Mouse (Mus musculus) v-Abl transformed pro-B cells (cell line): ENCODE measurements around the gene Ryr1.

Source experiments
- in situ Hi-C, 2 experiments: fragments of 400-800 bp; cut with MboI; formaldehyde crosslinking; loops; one replicate each; pipeline ENCODE4 v1.15.1; 2025; ENCODE audit not compliant: unreplicated experiment in 2 of 2

Gene Ryr1

DNA sequence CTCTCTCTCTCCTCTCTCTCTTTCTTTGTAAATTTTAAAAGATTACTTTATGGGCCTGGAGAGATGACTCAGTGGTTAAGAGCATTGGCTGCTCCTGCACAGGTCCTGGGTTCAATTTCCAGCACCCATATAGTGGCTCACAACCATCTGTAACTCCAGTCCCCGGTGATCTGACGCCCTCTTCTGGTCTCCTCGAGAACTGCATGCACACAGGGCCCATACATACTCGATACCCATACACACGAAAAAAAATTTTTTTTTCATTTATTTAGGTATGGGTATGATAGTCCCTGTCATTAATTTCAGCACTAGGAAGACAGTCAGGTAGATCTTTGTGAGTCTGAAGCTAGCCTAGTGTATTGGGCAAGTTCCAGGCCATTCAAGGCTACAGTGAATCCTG lies 83.8 kb downstream of the Ryr1 start:
- in situ Hi-C loops, result loop anchor here in 1 of 2 experiments (5.0 kb wide), 1 partner anchor 254 kb away; the partner anchor contains the start of gene Rinl

DNA sequence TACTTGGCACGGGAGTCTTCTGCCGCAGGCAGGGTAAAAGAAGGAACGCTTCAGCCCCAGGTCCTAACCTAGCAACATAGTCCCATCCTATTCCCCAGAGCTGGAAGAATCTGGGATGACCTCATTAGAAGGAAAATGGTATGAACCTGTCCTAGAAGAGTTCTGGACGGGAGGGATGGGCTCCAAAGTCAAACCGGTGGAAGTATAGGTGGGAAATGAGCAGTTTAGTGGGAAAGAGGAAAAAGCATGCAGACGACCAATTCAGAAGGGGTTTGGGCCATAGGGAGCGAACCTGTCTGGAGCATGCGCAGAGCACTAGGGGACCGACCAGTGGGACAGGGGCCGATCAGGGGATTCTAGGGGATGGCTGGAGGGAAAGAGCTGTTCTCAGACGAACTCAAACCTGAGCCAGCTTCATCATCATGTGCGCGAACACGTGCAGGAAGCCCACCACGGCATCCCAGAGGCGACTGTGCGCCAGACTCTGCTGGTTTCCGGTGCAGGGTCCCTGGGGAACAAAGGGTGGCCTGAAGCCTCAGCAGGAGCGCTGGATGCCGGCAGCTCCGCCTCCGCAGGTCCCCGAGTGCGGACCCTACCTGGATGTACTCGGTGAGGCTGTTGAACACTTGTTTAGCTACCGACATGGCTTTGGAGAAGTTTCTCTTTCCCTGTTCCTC lies 84.9 kb downstream of the Ryr1 start:
- in situ Hi-C loops, result loop anchor here (5.0 to 10.0 kb wide), 4 partner anchors 68 to 255 kb away; partner anchors contain the start of gene Rinl (in 2 of the 2)

DNA sequence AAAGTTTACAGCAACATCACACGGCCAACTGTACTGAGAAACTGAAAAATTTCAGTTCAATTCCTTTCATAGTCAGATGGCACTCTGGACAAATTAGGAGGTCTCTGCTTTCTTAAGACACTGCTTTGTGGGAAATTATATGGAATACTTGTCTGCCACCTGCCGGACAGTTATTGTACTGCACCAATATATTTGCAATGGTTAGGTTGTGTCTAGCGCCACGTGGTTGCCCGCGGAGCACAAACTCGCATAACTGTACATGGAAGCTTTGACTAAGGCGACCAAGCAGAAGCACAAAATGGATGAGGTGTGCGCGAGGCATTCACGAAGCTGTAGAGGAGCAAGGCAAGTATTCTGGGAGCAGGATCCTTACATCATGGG lies 85.4 kb downstream of the Ryr1 start:
- in situ Hi-C loops, result loop anchor here (5.0 to 10.0 kb wide), 3 partner anchors 67 to 255 kb away; partner anchors contain the start of gene Rinl (in 1 of the 2)

DNA sequence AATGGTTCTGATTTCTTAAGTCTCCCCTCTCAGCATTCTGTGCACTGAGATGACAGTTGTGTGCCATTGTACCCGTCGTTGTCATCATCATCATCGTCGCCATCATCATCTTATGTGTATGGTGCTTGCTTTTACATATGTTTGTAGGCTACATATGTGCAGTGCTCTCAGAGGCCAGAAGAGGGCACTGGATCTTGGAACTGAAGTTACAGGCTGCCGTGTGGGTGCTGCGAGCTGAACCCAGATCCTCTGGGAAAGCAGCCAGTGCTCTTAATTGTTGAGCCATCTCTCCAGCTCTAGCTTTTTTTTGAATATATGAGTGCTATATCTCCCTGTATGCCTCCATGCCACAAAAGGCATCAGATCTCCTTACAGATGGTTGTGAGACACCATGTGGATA lies 87.7 kb downstream of the Ryr1 start:
- in situ Hi-C loops, result loop anchor here (5.0 to 10.0 kb wide), 3 partner anchors 65 to 252 kb away; partner anchors contain the start of gene Rinl (in 1 of the 2)

DNA sequence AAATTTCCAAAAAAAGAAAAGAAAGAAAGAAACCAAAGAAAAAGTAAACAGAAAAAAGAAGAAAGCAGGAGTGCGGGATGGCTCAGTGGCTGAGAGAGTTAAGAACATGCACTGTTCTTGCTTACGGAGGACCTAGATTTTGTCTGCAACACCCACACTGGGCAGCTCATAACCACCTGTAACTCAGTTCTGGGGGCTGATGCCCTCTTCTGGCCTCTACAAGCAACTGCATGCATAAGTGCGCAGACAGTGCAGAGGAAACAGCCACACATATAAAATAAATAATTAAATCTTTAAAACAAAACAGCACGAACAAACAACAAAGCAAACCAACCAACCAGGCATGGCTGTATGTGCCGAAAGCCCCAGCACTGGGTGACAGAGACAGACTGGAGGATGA lies 92.3 kb downstream of the Ryr1 start:
- in situ Hi-C loops, result loop anchor here in 1 of 2 experiments (10.0 kb wide), 1 partner anchor 248 kb away; the partner anchor contains the start of gene Rinl

DNA sequence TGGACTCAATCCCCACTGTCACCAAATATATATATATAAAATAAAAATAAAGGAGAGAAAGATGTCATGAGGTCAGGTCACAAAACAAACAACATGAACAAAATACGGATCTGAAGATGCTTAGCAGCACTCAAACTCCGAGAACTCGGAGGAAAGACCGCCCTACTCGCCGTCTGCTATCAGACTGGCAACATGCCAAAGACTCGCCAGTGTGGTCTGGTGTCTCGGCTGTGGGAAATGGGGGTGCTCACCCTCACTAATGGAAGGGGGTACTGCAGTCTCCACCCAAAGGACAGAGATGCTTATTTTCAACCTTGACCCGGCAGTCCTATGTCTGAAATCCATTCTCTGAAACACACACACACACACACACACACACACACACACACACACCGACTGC lies 93.3 kb downstream of the Ryr1 start:
- in situ Hi-C loops, result loop anchor here in 1 of 2 experiments (10.0 kb wide), 1 partner anchor 247 kb away; the partner anchor contains the start of gene Rinl

DNA sequence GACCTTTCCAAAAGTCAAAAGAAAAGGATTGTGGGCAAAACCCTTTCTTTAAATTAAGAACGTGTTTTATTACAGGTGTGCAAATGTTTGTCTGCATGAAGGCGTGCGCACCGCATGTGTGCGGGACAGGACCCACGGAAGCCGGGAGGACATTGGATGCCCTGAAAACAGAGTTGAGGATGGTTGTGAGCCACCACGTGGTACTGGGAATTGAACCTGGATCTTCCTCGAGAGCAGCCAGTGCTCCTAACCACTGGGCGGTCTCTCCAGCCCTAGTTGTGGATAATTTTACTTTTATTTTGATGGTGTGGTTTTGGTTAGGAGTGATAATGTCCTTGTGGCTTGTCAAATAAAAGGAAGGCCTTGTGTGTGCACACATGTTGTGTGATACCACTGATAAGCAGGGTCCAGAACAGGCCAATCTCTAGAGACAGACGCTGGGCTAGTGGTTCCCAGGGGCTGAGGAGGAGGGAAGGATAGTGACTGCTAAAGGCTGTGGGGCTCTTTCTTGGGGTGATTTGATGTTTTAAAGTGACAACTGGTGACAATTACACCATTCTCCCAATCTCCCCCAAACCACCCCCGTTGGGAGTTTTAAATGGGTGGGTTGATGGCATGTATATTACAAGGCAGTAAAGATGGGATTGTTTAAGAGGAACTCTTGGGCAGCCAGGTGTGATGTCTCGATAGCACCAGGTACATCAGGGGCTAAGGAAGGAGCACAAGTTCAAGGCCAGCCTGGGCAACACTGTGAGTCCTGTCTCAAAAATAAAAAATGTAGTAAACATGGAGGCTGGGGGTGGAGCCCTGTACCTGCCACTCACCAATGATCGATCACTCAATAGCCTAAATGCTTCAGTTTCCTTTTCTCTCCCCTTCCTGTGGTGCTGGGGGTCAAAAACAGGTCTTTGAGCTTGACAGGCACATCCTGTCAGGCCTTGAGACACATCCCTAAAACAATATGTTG lies 95.0 kb downstream of the Ryr1 start:
- in situ Hi-C loops, result loop anchor here in 1 of 2 experiments (10.0 kb wide), 1 partner anchor 245 kb away; the partner anchor contains the start of gene Rinl

DNA sequence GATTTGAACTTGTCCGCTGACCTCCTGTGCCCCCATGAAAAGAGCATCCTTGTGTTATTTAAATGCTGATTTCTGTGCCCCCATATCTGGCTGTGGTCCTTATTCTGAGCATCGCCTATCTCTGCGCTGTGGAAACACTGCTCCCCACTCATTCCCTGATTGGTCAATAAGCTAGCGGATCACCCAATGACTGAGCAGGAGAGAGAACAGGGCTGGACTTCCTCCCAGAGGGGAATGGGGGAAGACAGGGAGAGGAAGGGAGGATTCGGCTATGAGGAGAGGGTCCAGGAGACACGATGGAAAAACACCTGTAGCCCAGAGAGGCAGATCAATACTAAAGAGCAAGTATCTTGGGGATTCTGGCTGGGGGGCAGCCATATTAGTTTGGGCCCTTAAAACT lies 96.2 kb downstream of the Ryr1 start:
- in situ Hi-C loops, result no loop called here

DNA sequence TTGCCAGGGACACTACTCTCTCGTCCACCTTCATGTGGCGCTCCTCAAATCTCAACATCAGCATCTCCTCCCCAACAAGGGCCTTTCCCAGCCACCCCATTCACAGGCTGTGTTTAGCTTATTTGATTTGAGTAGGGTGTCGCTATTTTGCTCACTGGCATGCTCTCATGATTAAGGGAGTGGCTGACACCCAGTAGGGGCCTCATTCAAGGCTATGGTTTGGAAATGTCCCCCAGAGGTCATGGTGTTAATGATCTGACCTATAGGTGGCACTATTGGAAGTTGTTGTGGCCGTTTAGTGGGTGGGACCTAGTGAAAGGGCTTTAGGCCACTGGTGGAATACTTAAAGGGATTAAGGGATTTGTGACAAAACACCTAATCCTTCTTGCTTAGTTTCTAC lies 98.2 kb downstream of the Ryr1 start:
- in situ Hi-C loops, result no loop called here

DNA sequence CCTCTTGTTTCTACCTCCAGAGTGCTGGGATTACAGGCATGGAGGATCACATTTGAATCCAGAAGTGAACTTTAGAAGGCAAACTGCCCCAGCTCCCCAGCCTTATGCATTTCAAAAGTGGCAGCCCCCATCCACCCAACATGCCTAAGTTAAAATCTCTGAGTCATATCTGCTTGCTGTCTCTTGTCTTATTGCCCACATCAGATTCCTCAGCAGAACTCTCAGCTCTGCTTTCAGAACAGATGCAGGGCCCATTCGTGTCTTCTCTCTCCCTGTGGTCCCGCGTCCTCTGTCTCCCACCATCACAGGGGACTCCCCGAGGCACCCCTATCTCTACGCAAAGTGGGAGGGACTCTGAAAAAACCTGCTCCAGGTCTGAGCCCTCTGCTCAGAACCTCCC lies 98.8 kb downstream of the Ryr1 start:
- in situ Hi-C loops, result no loop called here

DNA sequence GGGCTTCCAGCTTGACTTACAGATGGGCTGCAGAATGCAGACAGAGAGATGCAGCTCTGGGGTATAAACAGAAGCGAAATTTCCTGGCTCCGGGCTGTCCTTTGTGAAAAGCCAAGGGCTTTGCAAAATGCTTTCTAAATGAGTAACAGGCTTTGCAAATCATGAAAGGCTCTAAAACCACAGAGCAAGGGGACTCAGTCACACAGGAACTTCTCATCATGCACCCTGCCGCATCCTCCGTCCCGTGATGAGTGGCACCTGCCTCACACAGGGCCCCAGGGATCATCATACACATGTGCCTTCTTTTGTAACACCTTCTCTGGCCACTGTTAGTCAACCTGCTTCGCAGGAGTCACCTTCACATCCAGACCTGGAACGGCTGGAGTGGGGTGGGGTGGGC lies 99.4 kb downstream of the Ryr1 start:
- in situ Hi-C loops, result no loop called here

DNA sequence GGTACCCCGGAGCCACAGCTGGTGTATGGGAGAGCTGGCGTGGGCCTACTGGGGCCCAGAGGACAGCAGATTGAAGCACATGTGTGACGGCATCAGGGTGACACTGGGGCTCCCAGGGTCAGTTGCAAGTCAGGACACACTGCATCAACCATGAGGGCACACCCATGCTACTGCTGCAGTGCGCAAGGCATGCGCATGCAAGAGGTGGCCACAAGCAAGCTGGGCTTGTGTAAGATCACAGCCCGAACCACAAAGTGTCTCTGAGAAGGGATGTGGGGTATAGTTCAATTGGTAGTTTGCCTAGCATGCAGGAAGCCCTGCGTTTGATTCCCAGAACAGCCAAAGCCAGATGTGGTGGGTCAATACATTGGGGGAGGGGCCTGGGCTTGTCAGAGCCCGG lies 101.5 kb downstream of the Ryr1 start:
- in situ Hi-C loops, result loop anchor here in 1 of 2 experiments (5.0 kb wide), 1 partner anchor 36 kb away; no protein-coding TSS in a partner anchor

DNA sequence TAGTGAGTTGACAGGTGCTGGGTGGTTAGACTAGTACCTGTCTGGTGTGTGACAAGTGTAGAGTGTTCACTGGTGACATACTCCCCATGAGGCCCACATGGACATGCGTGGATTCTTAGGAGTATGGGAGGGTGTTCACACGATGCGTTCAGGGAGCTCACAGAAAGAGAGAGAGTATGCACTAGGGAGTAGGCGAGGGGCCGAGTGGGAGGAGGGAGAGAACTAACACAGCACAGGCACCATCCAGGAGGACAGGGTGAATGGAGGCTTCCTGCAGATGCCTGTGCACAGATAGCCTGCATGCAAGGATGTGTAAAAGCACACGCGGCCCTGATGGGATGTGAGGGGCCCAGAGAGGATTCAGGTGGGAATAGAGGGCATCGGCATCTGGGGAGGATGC lies 102.5 kb downstream of the Ryr1 start:
- in situ Hi-C loops, result loop anchor here in 1 of 2 experiments (5.0 kb wide), 1 partner anchor 35 kb away; no protein-coding TSS in a partner anchor

DNA sequence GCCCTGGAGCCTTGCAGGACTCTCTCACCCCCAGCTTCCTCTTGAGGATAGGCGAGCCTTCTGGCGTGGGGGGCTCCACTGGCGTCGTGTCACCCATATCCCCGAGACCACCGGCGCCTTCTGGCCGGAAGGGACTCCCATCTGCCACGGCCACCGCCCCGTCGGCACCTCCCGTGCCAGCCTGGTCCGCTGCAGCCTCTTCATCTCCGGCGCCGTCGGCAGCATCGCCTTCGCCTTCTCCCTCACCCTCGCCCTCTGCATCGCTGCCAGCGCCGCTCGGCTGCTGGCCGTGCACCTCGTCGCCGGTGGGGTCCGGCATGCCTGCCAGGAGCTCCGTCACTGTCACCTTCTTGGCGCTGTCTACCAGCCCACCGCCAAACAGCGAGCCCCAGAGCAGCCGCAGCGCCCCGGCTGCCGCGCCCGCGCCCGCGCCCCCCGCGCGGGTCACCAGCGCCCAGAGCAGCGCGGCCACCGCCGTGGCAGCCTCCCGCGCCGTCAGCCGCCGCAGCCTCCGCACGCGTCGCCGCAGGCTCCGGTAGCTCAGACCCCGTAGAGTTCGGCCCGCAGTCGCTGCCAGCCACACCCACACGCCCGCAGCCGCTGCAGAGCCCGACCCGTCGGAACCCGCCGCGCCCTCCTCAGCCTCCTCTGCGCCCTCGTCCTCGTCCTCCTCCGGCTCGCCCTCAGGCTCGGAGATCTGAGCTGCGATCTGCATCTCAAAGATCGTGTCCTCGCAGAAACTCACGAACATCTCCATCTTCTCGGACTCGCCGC lies 105.3 kb downstream of the Ryr1 start:
- in situ Hi-C loops, result loop anchor here in 1 of 2 experiments (5.0 kb wide), 1 partner anchor 32 kb away; no protein-coding TSS in a partner anchor

DNA sequence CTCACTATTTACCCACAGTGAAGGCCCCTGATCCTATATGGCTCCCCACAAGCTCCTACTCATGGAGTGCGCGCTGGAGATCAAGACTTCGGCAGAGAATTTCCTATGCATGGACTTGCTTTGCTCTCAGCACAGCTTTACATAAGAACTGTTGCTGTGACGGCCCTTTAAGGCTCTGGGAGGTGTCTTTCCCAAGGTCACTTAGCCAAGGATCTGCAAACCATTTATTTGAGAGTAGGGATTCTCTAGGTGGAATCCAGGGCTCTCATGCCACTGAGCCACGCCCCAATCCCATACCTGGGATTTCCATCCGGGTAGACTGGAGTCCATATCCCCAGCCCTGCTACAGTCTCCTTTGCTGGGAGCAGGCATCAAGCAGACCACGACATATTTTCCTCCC lies 107.8 kb downstream of the Ryr1 start:
- in situ Hi-C loops, result no loop called here

DNA sequence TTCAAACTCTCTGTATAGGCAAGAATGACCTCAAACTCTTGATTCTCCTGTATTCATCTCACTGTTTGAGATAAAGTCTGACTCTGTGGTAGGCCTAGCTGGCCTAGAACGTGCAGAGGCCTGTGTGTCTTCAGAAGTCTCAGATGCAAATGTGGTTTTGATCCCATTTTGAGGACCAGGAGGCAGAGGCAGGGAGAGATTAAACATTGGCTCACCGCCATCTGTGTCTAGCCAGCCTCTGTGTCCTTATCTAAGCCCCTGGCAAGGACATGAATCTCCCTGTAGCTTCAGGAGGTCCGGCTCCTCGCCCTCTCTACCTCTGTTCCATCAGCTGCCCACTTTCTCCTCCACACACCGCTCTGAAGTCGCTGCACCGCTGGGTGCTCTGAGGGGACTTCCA lies 108.5 kb downstream of the Ryr1 start:
- in situ Hi-C loops, result no loop called here

DNA sequence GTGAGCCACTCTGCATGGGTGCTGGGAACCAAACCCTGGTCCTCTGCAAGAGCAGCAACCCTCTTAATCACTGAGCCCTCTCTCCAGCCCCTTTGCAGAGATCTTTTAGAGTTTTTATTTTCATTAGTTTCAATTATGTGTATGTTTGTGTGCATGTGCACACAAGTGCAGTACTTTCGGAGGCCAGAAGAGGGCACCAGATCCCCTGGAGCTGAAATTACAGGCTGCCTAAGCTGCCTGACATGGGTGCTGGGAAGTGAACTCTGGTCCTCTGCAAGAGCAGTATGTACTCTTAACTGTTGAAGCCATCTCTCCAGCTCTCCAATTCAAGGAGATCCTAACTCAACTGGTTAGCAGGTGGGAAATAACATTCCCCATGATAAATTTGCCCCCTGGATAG lies 110.0 kb downstream of the Ryr1 start:
- in situ Hi-C loops, result no loop called here

DNA sequence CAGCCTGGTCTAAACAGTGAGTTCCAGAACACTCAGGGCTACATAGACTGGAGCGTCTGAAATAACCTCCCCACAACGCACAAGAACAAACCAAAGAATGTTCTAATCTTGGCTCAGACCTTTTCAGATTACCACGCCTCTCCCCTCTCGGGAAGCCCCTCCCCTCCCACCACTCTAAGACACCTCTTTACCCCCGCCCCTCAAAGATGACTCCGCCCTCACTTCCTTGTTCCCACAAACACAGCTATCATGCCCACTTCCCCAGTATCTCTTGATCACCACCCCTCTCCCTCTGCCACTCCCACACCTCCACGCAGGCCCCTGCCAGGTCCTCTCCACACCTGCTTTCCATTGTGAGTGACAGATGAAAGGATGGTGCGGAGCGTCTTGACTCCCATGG lies 116.3 kb downstream of the Ryr1 start:
- in situ Hi-C loops, result no loop called here

DNA sequence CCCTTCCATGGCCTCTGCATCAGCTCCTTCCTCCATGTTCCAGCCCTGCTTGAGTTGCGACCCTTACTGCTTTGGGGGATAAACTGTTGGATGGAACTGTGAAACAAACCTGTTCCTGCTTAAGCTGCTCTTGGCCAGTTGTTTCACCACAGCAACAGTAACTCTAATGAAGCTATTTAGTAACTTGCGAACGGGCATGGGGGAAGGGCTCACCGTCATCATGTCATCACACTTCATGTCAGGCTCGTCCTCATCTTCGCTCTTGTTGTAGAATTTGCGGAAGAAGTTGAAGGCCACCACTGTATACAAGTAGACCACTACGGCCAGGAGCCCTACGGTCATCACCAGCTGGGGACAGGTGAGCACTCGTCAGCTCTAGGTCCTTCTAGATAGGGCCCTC lies 116.8 kb downstream of the Ryr1 start:
- in situ Hi-C loops, result no loop called here
